Mouse (Mus musculus) layer of hippocampus, postnatal 25 days (tissue): Measurements from ENCODE around the gene 6030458C11Rik. TPM values are rescaled to one million over a fixed set of nuclear protein-coding genes. Genes with fewer than 3 reads are reported as not detected.
A peak's percentile ranks its signal among the peaks of the same experiment; 100 is the strongest.
"Not testable (repeated sequence)": the region's sequence is repeated elsewhere in the genome, so short reads cannot be mapped to it uniquely, and the experiment has no call there.

ENCODE experiments used
- DNase-seq, 2 experiments: peaks; one replicate each; pipeline ENCODE4 v3.0.0; 2022; ENCODE audit warnings: mixed read lengths in 2 of 2, low spot score in 1 of 2; ENCODE audit errors: extremely low spot score in 1 of 2
- total RNA-seq, 2 experiments: library from RNA; stranded (reverse); gene quantifications; 2 replicates each; pipeline ENCODE4 v1.2.3; 2021

The 6030458C11Rik gene
- total RNA-seq, 2 experiments from 2014 or later: 25.5 to 26.5 TPM

DNA sequence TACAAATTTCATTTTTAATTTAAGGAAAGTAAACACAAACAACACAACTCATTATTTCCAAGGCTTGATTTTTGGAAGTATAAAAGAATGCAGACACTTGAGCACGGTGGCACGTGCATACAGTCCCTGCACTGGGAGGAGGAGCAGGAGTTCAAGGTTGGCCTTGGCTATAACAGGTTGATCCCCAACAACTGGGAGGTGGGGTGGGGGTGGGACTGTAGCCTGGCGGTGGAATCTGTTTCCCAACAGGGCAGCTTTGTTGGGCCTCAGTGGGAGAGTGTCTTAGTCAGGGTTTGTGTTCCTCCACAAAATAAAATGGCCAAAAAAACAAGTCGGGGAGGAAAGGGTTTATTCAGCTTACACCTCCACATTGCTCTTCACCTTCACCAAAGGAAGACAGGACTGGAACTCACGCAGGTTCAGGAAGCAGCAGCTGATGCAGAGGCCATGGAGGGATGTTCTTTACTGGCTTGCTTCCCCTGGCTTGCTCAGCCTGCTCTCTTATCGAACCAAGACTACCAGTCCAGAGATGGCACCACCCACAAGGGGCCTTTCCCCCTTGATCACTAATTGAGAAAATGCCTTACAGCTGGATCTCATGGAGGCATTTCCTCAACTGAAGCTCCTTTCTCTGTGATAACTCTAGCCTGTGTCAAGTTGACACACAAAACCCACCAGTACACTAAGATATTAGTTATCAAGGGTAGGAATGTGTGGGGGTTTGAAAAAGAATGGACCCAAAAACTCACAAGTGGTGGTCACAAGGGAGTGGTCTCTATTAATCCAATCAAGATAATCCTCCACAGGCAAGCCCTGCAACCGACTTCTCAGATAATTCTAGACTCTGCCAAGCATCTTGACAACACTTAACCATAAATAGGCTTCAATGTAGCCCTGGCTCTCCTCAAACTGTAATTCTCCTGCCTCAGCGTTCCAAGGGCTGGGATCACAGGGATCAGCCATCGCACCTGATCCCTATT, 1.7 kb downstream of the 6030458C11Rik start:
- no peak for DNase-seq

GRCm38 (mm10) chr15:12817592-12817991, 6.9 kb downstream of the 6030458C11Rik start:
- no peak for DNase-seq

DNA sequence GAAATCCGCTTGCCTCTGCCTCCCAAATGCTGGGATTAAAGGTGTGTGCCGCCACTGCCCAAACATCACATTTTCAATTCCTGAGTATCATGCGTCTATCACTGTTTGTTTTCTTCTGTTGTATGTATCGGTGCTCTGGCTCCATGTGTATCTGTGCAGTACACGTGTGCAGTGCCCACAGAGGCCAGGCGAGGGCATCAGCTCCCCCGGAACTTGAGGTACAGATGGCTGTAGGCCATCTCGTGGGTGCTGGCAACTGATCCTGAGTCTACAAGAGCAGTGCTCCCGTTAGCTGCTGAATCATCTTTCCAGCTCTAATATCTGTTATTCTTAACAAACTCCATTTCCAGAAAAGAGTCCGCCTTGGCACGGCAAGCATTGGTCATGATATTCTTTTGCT, 11.8 kb downstream of the 6030458C11Rik start:
- DNase-seq: no peak

GRCm38 (mm10) chr15:12809305-12809704, 15.1 kb downstream of the 6030458C11Rik start:
- no peak for DNase-seq

DNA sequence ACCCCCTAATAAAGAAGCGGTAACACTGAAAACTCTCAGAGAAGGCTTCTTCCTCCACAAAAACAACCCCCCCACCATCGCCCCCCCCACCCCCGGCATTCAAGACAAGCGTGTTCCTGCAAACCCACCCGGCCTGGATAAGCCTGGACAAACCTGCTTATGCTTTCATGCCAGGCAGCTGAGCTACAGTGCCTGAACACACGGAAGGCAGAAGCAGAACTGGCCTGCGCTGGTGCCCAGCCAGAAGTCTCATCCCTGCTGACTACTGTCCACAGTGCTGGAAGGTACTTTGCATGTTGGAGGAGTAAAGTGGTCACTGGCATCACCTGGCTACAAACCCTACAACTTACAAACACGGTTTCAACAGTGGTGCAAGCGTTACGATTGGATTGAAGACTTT, 17.4 kb downstream of the 6030458C11Rik start:
- DNase-seq: no peak

- no peak for DNase-seq
Measured at GRCm38 (mm10) chr15:12805071-12805470, 19.4 kb downstream of the 6030458C11Rik start.

GRCm38 (mm10) chr15:12801142-12801506, 23.3 kb downstream of the 6030458C11Rik start:
- not testable (repeated sequence) for DNase-seq

DNA sequence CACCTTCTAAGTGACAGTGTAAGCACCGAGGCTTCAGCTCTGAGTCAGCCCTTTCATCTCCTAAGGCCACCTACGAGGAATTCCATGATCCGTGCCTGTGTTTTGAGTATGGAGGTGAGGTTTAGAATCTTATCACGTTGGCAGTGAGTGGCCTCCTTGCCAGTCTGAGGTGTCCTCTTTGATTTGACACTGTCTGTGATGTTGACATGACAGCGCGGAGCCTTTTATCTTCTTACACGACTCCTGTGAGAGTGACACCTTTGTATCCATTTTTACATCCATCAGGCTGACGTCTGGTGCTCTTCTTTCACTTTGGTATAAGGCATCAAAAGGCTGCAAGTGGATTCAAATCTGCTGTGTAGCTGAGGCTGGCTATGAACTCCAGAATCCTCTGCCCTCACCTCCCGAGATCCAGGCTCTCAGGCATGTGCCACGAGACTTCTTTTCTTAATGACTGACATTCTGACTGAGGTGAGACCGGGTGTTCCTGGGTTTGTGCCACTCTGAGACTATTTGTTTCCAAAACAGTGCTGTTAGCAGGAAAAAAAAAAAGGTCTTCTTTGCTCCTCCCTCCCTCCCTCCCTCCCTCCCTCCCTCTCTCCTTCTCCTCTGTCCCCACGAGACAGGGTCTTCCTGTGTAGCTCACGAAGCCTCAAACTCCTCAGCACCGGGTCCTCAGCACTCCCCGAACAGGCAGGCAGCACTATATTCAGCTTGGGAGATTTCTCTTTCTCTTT, 23.9 kb downstream of the 6030458C11Rik start:
- DNase-seq: no peak

DNA sequence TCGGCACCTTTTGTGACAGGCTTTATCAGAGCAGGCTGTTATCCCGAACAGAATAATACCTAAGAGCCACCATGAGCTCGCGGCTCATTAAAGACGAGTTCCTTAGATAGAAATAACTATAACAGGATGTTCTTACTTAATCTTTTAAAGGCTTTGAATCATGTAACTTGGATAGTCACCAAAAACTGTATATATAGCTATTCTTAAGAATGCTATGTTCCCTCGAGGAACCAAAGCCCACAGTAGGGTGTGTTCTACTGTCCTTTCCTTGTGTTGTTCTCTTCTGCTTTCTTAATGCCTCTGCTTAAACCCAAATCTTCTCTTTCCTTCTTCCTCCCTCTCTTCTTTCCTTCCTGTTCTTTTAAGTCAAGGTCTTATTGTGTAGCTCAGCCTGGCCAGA, 26.4 kb downstream of the 6030458C11Rik start:
- DNase-seq: no peak

DNA sequence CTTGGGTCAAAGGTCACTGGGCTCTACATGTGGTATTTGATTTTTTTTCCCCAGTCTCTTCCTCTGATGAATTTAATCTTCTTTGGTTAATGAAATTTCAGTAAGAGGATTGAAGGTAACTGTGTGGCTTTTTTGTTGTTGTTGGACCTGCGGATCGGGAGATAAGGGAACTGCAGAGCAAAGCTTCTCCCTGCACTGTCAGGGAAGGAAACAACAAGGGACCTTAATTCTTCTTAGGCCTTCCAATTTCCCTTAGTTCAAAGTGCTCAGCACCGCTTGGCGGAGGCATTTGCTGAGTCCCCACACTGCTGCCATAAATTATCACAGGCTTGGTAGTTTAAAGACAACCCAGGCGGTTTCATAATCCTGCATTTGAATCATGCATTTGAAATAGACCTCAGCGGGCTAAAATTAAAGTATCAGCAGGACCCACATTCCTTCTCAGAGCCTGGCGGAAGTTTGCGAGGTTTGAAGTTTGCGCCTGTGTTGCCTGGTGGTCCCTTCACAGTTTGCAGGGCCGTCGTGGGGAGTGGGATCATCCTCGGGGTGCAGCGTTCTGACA, 28.5 kb downstream of the 6030458C11Rik start:
- DNase-seq: no peak

- peak in 1 of 2 experiments; percentile 65 for DNase-seq
Measured at GRCm38 (mm10) chr15:12795457-12795894, 29.0 kb downstream of the 6030458C11Rik start.

DNA sequence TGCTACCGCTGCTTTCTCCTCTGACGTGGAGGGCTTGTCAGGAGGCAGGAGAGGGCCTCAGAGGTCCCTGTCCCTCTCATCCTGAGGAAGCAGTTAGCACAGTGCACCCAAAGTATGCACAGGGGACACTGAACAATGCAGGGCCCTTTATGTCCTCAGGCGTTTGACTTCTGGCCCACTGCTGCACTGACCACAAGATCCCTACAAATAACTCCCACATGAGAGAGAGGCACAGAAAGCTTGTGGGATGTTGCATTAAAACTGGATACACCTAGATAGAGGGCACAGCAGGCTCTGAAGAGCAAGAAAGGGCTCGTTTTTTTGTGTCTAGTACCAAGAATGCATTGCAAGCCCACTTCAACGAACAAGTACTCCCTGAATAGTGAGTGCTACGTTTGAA, 30.1 kb downstream of the 6030458C11Rik start:
- no peak for DNase-seq

DNA sequence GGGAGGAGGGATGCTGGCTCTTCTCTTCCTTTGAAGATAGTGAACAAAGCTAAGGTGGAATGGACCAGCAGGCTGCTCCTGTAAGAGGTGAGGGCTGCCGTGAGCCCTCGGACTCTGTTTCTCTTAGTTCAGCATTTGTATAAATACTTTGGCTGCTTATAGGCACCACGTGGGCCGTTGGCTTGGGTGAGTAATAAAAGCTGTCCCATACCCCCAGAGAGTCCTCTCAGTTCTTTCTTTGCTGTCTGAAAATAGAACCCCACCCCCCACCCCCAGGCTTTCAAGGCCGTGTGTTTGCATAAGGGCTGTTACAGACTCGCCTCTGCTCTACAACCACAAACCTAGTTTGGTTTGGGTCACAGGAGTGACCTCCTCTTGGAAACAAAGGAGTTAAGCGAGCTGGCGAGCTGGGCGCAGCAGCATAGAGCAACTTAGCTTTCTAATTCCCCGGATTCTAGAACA, 35.0 kb downstream of the 6030458C11Rik start:
- no peak for DNase-seq

DNA sequence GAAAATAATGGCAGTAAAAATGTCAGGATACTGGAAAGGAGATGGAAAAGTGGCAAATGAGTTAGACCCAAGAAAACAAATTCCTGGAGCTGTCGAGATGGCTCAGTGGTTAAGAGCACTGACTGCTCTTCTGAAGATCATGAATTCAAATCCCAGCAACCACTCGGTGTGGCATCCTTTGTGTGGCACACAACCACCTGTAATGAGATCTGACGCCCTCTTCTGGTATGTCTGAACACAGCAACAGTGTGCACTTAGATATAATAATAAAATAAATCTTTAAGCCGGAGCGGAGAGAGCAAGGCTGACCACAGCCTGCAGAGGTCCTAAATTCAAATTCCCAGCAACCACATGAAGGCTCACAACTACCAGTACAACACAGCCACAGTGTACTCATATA, 35.9 kb downstream of the 6030458C11Rik start:
- no peak for DNase-seq

GRCm38 (mm10) chr15:12781729-12782326, 42.6 kb downstream of the 6030458C11Rik start:
- DNase-seq: no peak

GRCm38 (mm10) chr15:12781296-12781695, 43.2 kb downstream of the 6030458C11Rik start:
- DNase-seq: no peak

DNA sequence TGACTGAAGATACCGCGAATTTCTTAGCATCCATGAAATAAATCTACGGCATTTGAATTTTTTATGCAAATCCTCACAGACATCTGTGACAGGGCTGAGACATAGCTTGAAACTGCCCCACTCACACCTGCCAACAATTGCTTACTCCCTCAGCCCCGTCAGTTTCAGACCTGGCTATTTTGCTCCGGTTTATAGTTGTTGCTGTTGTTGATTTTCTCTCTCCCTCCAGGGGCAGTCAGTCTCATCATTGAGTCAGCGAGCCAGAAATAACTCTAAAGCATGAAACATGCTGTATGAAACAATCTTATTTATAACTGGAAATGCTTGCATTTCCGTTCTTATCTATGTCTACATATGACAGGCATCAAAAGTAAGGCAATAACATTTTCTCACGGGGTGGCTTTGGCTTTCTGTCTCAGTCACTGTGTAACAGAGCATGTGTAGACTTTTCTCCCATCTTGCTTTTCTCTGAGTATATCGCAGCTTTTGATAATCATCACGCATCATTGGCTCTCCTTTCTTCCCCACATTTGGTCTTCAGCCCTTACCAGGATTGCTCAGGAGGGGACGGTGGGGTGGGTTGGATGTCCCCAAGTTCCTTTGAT, 50.2 kb downstream of the 6030458C11Rik start:
- no peak for DNase-seq

- peak in 1 of 2 experiments; percentile 32 for DNase-seq
Measured at GRCm38 (mm10) chr15:12770958-12771357, 53.5 kb downstream of the 6030458C11Rik start.

- no peak for DNase-seq
Measured at GRCm38 (mm10) chr15:12766848-12767247, 57.6 kb downstream of the 6030458C11Rik start.

DNA sequence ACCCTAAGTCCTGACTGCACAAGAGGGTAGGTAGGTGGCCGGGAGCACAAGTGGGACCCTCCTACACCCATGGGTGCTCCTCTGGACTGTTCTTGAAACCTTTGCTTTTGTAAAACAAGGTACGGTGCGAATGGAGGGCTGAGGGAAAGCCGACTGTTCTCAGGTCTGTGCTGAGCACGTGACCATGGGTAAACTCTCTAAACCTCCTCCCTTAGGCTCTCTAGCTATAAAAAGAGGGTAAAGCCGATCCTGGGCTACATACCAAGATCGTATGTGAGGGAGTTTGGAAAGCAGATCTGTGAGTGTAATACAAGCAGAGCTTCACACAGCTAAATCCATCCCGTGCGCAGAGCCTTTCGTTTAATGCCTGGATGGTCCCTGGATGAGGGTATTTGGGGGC, 61.3 kb downstream of the 6030458C11Rik start:
- no peak for DNase-seq
